Mouse (Mus musculus): ENCODE measurements around the gene Serpina11. TPM values are rescaled to one million over a fixed set of nuclear protein-coding genes. Genes with fewer than 3 reads are reported as not detected.
"Not testable (repeated sequence)": the region's sequence is repeated elsewhere in the genome, so short reads cannot be mapped to it uniquely, and the experiment has no call there.

The Serpina11 gene
- polyA plus RNA-seq, 1 experiment = not detected

DNA sequence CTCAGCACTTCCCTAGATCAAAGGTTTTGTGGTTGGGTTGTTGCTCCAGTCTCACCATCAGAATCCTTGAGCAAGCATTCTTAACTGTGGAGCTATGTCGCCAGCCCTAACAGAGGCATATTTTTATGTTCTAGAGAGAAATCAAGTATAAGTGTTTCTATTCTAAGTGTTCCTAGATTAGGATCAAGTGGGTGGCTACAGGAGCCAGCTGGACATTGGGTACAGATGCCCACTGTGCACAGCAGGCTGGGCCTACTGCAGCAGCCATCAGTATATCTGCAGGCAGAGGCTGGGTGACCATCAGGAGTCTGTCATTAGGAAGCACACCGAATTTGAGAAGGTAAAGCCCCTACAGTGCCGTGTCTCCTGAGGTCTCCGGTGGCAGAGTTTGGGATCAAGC lies 18.7 kb downstream of the Serpina11 start:
- DNase-seq (ENCODE audit: low read depth) = no peak

DNA sequence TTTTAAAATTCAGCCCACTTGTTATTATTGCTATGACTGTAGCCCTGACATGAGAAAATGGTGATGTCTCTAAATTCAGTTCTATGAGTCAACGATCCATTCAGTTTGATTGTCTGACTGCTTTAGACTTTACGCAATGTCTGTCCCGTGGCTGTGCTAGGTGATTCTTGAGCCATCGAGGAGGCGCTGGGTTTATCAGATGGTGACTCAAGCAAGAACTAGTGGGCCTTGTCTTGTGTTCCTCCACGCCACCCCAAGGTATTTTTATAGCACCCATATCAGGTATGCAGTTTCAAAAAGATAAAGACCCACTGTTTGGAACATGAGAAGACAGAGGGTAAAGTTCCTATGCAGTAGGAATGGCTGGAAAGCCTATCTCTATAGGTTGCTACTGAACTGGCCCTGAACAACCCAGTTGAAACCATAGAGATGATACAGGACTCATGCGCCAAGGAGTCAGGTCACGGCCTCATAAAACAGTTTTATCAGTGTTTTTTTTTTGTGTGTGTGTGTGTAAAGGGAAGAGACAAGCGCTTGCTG lies 20.1 kb downstream of the Serpina11 start:
- peak; percentile 66 for DNase-seq (ENCODE audit: low read depth)

DNA sequence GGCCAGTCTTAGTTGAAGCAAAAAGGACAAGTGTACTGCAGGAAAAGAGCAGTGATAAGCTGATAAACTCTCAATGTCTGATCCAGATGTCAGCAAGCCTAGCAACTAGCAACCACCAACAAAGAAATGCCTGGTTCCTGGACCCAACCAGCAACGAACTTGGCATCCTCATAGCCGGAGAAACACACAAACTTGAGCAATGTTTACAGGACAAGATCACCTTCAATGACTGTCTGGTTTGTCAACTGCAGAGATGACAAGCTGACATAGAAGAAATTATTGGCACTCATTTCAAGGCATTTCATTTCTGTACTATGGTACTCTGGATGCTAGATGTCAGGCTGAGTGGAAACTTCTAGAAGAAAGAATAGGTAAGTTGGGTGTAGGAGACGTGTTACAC lies 23.0 kb downstream of the Serpina11 start:
- no peak for DNase-seq (ENCODE audit: low read depth)

GRCm38 (mm10) chr12:103963288-103963687 lies 26.5 kb downstream of the Serpina11 start:
- no peak for DNase-seq (ENCODE audit: low read depth)

- no peak for DNase-seq (ENCODE audit: low read depth)
Observed at GRCm38 (mm10) chr12:103962860-103963259, 26.9 kb downstream of the Serpina11 start.

DNA sequence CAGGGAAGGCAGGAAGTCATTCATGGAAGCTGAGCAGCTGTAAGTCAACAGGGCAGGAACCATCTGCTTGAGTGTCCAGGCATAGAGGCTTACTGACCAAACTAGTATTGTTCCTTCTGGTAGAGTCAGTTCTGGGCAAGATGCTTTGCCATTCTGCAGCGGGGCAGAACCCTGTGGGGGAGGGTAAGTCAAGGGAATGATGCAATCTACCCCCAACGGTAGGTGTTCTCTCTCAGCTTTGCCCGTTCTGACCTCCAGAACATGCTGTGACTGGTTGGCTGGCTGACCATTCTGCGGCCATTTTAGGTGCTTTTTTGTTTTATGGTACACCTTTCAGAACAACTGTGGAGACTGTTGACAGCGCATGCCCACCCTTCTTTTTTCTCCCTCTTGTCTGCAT lies 27.4 kb downstream of the Serpina11 start:
- DNase-seq (ENCODE audit: low read depth) = no peak

- DNase-seq (ENCODE audit: low read depth) = no peak
Observed at GRCm38 (mm10) chr12:103961716-103962115, 28.0 kb downstream of the Serpina11 start.

DNA sequence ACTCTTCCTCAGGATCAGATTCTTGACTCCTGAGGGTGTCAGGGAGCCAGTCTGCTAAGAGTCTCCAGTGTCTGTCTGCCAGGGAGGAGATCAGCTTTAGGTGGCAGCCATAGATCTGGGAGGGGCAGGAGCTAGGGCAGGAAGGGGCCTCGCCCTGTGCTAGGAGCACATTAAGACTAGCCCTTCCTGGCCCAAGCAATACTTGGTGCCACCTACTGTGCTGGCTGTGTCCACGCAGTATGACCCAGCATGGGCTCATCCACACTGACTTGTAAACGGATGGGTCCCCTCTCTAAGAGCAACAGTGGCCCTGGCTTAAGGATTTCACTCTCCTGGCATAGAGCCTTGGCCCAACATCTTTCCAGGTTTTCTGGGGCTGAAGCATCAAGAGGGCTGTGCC lies 31.0 kb downstream of the Serpina11 start, which contains the start of gene Serpina1e:
Serpina1e (minus strand) TSS at position 178 of the 400 bp plus-strand sequence.
- DNase-seq (ENCODE audit: low read depth) = no peak

- not testable (repeated sequence) for DNase-seq (ENCODE audit: low read depth)
Observed at GRCm38 (mm10) chr12:103956555-103956954, 33.2 kb downstream of the Serpina11 start.

DNA sequence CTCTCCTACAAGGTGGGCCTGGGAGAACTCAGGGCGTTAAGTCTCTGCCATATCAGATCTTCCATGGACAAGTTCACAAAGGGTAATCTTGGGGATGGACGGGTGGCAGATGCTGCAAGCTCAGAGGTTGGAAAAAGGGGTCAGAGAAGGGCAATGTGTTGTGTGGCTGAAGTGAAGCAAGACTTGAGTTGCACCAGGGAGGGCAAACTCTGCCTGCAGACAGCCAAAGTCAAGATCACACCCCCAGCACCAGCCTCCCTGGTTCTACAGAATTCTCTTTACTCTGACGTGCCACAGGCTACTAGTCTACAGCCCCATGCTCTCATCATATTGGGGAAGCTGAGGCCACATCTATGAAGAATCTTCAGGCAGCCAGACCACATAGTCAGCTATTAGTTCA lies 36.8 kb downstream of the Serpina11 start:
- DNase-seq (ENCODE audit: low read depth) = not testable (repeated sequence)

- no peak for DNase-seq (ENCODE audit: low read depth)
Observed at GRCm38 (mm10) chr12:103946243-103946642, 43.5 kb downstream of the Serpina11 start.

Other genes starting within 250 kb of the Serpina11 start
- 2.5 and 4.3 TPM in 2 replicates for gene Serpina1d, start 216.4 kb downstream of the Serpina11 start, polyA plus RNA-seq (2012; rRNA removed)
- 5.8 and 97.4 TPM in 2 replicates for gene Serpina1b, start 159.6 kb downstream of the Serpina11 start, polyA plus RNA-seq (2012; rRNA removed)
- gene Serpina1a, start 126.4 kb downstream of the Serpina11 start, polyA plus RNA-seq (2012; rRNA removed) = 4.8 and 41.4 TPM in 2 replicates
- 5.4 and 7.3 TPM in 2 replicates for gene Serpina1c, start 85.1 kb downstream of the Serpina11 start, polyA plus RNA-seq (2012; rRNA removed)
- 0.36 and 0.85 TPM in 2 replicates for gene Serpina1e, start 31.0 kb downstream of the Serpina11 start, polyA plus RNA-seq (2012; rRNA removed)
- not detected in 2 replicates for gene Serpina9, start 23.8 kb upstream of the Serpina11 start, polyA plus RNA-seq (2012; rRNA removed)
- 0.07 TPM in 1 of 2 replicates, not detected in the other for gene Serpina12, start 54.5 kb upstream of the Serpina11 start, polyA plus RNA-seq (2012; rRNA removed)
- 0.05 and 0.14 TPM in 2 replicates for gene Serpina5, start 111.2 kb upstream of the Serpina11 start, polyA plus RNA-seq (2012; rRNA removed)
- gene Serpina3a, start 122.8 kb upstream of the Serpina11 start, polyA plus RNA-seq (2012; rRNA removed) = not detected in 2 replicates
- 0.08 and 0.91 TPM in 2 replicates for gene Serpina3b, start 138.0 kb upstream of the Serpina11 start, polyA plus RNA-seq (2012; rRNA removed)
- gene Serpina3c, start 163.9 kb upstream of the Serpina11 start, polyA plus RNA-seq (2012; rRNA removed) = 49.4 and 89.8 TPM in 2 replicates
- gene Serpina3f, start 224.6 kb upstream of the Serpina11 start, polyA plus RNA-seq (2012; rRNA removed) = 0.27 and 0.57 TPM in 2 replicates
- gene Serpina3g, start 246.3 kb upstream of the Serpina11 start, polyA plus RNA-seq (2012; rRNA removed) = 2.4 and 3.2 TPM in 2 replicates

Data from gonadal fat pad, adult 2 months (tissue).